Mouse (Mus musculus) embryonic facial prominence, embryonic 12.5 days (tissue): Measurements from ENCODE around the gene Sbf2. TPM values are rescaled to one million over a fixed set of nuclear protein-coding genes. Genes with fewer than 3 reads are reported as not detected.

ENCODE experiments used
- ATAC-seq: fragments of 200-750 bp; cut with Nextera tagmentation; 2 replicates; pipeline ENCODE4 v1.8.0; 2017; ENCODE audit not compliant: insufficient number of reproducible peaks, insufficient read depth, low FRiP score, low TSS enrichment
- H3K27ac ChIP-seq: fragments of 300-500 bp; sonication (generic); 2 replicates; pipeline ENCODE4 v1.5.1; 2016; ENCODE audit warnings: mild to moderate bottlenecking
- H3K27me3 ChIP-seq: fragments of 300-500 bp; sonication (generic); 2 replicates; pipeline ENCODE4 v1.6.1; 2016; ENCODE audit warnings: mild to moderate bottlenecking, moderate library complexity
- H3K36me3 ChIP-seq: fragments of 300-500 bp; sonication (generic); 2 replicates; pipeline ENCODE4 v1.6.1; 2016; ENCODE audit warnings: mild to moderate bottlenecking
- H3K4me1 ChIP-seq: fragments of 300-500 bp; sonication (generic); 2 replicates; pipeline ENCODE4 v1.6.1; 2016
- H3K4me2 ChIP-seq: fragments of 300-500 bp; sonication (generic); replicated peaks from 2 replicates; pipeline ENCODE4 v1.6.1; 2016; ENCODE audit warnings: mild to moderate bottlenecking, moderate library complexity
- H3K4me3 ChIP-seq: fragments of 300-500 bp; sonication (generic); 2 replicates; pipeline ENCODE4 v1.5.1; 2016; ENCODE audit warnings: mild to moderate bottlenecking
- H3K9ac ChIP-seq: fragments of 300-500 bp; sonication (generic); 2 replicates; pipeline ENCODE4 v1.6.1; 2016; ENCODE audit warnings: mild to moderate bottlenecking, moderate library complexity
- H3K9me3 ChIP-seq: fragments of 300-500 bp; sonication (generic); 2 replicates; pipeline ENCODE4 v1.6.1; 2016; ENCODE audit warnings: mild to moderate bottlenecking, moderate library complexity
- WGBS: fragments of 180-500 bp; shearing (Covaris S2); methylation state at CpG from one replicate; pipeline ENCODE4 v1.1.7; 2016; 5-methylcytosine and 5-hydroxymethylcytosine counted together
- polyA plus RNA-seq: library from polyadenylated mRNA; unstranded; fragments of >200 nt; fragmentation: Nextera tagmentation; extraction: Ambion mirVana; gene quantifications from 2 replicates; pipeline ENCODE4 v1.2.1, GENCODE M21; 2016

The Sbf2 gene
- polyA plus RNA-seq, 1 experiment from 2014 or later: 35.2 TPM

DNA sequence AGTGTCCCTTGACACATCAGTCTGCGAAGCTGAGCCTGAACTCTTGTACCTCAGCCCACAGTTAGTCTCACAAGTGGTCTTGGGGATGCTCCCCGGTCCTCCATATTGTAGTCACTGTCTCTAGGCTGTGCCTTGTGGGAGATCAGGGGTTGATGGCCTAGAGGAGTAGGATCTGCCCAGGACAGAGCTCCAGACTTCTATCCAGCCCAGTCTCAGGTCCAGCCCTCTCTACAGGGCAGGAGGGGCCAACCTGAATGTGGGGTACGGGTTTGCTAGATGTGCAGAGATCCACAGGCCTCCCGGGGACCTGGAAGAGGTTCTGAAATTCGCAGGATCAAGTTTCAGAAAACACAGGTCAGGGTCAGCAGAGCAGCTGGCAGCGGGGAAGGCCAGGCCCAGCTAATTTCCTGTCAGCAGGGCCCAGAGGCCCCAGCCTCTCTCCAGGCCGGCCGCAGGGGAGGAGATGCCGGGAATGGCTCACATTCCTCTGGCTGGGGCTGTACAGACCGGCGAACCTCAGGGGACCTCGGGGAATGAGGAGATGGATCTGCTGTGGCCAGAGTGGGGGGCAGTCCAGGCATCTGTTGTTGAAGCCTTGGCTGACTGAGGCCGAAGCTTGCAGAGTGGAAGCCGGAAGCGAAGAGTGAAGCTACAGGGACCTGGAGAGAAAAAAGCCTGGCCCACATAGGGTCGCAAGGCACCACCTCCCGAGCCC is 317.7 kb downstream of the Sbf2 start:
- no peak overlapping the region for H3K4me3 ChIP-seq
- H3K9me3 ChIP-seq: no peaks in the 10 kb centered on the region
- no peak overlapping the region for H3K9ac ChIP-seq
- no peaks in the 10 kb centered on the region for H3K27me3 ChIP-seq
- 13% methylated on average over 17 of the region's 17 CpGs for WGBS
- H3K36me3 ChIP-seq: no peaks in the 10 kb centered on the region
- H3K4me2 ChIP-seq: 0 out of 2 replicates have a peak overlapping the region, but pooled peaks have one; percentile 14
- peak overlapping the region; percentile 84 for H3K27ac ChIP-seq
- peaks cover 24% of the 10 kb centered on the region for H3K4me1 ChIP-seq
- ATAC-seq: peak; percentile 89

DNA sequence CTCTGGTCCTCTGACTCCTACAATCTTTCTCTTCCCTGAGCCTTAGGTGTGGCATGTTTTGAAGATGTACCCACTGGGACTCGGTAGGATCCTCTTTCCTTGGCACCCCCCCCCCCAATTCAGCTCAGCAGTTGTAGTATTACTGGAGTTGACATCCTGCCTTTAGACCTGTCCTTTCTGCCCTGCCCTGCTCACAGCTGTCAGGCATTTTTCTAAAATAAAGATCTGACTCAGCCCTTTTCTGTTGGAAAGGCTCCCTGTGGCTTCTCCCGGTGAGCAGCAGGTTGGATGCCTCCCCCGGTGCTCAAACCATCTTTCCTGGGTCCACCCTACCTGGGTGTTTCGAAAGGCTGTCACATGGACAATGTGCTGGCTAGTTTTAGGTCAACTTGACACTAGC is 325.1 kb downstream of the Sbf2 start:
- WGBS: 65% methylated on average over 4 of the region's 4 CpGs
- Histone ChIP-seq H3K36me3 (no peaks in the 10 kb centered on the region), H3K9ac (no peak overlapping the region), H3K4me2 (no peak overlapping the region), H3K4me3 (no peak overlapping the region), H3K27me3 (no peaks in the 10 kb centered on the region), H3K27ac (no peak overlapping the region), H3K9me3 (no peaks in the 10 kb centered on the region), H3K4me1 (peaks cover 5% of the 10 kb centered on the region; the same call in 1 of the 2 replicates)
- ATAC-seq: no peak

DNA sequence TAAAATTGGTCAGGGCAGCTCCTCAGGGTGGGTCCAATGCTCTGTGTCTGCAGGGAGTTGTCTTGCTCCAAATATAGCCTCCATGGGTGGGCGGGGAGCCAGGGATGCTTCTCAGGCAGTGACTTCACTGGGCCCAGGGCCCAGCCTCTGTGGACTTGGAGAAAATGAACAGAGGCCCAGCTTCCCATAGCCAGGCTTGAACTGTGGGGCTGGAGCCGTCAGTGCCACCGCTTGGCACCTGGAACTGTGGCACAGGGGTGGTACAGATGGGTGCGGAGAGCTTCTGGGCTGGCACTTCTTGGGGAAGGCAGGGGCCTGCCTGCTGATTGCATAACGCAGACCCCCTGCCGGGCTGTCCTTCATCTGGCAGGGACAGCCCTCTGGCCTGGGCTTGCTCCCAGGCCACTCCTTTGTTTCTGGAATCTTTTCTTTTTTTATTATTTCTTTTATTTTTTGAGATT is 326.0 kb downstream of the Sbf2 start:
- no peaks in the 10 kb centered on the region for H3K9me3 ChIP-seq
- no peak for ATAC-seq
- H3K4me2 ChIP-seq: no peak overlapping the region
- peaks cover 5% of the 10 kb centered on the region; the same call in 1 of the 2 replicates for H3K4me1 ChIP-seq
- 81% methylated on average over 6 of the region's 6 CpGs for WGBS
- no peak overlapping the region; the same call in 1 of the 2 replicates for H3K9ac ChIP-seq
- no peak overlapping the region for H3K4me3 ChIP-seq
- H3K27ac ChIP-seq: no peak overlapping the region
- no peaks in the 10 kb centered on the region for H3K27me3 ChIP-seq
- H3K36me3 ChIP-seq: no peaks in the 10 kb centered on the region

DNA sequence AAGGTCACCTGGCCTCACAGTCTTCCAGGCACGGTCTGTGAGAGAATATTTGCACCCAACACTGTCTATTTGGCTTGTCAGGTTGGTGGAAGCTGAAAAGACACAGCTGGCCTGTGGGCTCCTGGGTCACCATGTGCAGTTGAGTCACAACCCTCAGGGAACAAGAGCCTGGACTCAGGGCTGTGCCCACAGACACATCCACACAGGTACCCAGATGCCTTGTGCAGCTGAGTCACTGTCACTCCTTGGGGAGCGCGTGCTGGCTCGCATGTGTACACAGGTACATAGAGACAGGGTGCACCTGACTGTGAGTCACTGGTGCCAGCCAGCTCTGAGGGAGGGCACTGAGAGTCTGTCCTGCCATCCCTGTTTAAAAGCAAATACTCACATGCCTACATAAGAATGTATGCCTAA is 326.5 kb downstream of the Sbf2 start:
- Histone ChIP-seq H3K27ac (no peak overlapping the region), H3K27me3 (no peaks in the 10 kb centered on the region), H3K9me3 (no peaks in the 10 kb centered on the region), H3K4me3 (no peak overlapping the region), H3K4me2 (no peak overlapping the region), H3K9ac (no peak overlapping the region; the same call in 1 of the 2 replicates), H3K36me3 (no peaks in the 10 kb centered on the region), H3K4me1 (peaks cover 5% of the 10 kb centered on the region; the same call in 1 of the 2 replicates)
- WGBS: 89% methylated on average over 4 of the region's 4 CpGs
- no peak for ATAC-seq

DNA sequence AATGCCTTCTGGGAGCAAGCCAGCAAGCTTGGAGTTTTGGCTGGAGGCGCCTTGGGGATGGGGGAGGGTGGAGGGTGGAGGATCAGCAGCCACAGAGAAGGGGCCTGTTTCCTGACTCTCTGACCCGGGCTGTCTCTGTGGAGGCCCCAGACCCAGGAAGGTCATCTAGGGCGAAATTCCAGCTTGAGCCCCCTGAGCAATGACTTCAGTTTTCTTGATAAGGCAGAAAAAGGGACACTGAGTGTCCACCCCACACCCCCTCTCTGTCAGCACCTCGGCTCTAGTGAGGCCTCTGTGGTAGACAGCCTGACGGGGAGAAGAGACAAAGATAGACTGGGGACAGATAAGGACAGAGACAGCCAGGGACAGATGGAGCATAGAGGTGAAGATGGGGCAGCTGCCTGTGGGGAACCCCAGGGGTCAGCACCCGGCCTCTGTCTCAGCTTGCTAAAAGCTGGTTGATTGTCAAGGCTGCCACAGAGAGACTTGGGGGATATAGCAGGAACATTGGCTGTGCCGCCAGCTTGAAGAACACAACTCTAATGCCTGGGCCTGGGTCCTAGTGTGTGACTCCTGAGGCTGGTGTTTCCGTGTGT is 327.1 kb downstream of the Sbf2 start:
- no peak overlapping the region for H3K4me3 ChIP-seq
- no peaks in the 10 kb centered on the region for H3K36me3 ChIP-seq
- H3K4me1 ChIP-seq: peaks cover 5% of the 10 kb centered on the region; the same call in 1 of the 2 replicates
- H3K27me3 ChIP-seq: no peaks in the 10 kb centered on the region
- no peak overlapping the region for H3K4me2 ChIP-seq
- no peak overlapping the region for H3K27ac ChIP-seq
- ATAC-seq: 0 out of 2 replicates have a peak, but pooled peaks have one; percentile 25
- WGBS: 40% methylated on average over 8 of the region's 8 CpGs
- no peak overlapping the region for H3K9ac ChIP-seq
- H3K9me3 ChIP-seq: no peaks in the 10 kb centered on the region

DNA sequence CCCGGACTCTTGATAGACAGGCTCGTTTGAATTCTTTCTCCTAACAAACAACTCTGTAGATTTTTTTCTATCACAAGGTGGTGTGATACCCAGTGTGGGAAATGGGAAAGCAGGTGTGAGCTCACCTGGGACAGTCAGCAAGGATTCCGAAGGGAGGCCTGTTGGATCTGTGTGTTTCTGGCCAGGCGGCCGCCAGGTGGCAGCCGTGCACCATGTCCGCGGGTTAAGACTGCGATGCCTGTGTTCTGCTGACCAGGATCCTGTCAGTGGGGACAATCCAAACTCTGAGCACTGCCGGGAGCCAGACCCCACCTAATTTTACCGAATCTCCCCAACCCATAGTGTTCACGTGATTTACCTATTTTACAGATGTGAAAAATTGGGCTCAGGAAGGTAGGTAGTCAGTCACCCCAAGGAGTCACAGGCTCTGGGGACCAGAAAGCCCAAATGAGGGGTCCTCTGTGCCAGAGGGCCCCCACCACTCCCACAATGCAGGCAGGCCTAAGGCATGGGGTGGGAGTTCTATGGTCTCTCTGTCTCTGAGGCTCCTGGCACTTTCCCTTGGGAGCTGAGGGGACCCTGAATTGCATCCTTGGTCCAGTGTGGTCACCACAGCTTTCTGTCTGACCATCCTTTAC is 327.8 kb downstream of the Sbf2 start:
- peaks cover 5% of the 10 kb centered on the region; the same call in 1 of the 2 replicates for H3K4me1 ChIP-seq
- H3K4me2 ChIP-seq: no peak overlapping the region
- no peak overlapping the region for H3K9ac ChIP-seq
- no peak overlapping the region for H3K4me3 ChIP-seq
- no peaks in the 10 kb centered on the region for H3K27me3 ChIP-seq
- WGBS: 6% methylated on average over 12 of the region's 12 CpGs
- no peaks in the 10 kb centered on the region for H3K9me3 ChIP-seq
- H3K36me3 ChIP-seq: 0 out of 2 replicates have a peak, but pooled peaks cover 3% of the 10 kb centered on the region
- ATAC-seq: 0 out of 2 replicates have a peak, but pooled peaks have one; percentile 25
- no peak overlapping the region for H3K27ac ChIP-seq

DNA sequence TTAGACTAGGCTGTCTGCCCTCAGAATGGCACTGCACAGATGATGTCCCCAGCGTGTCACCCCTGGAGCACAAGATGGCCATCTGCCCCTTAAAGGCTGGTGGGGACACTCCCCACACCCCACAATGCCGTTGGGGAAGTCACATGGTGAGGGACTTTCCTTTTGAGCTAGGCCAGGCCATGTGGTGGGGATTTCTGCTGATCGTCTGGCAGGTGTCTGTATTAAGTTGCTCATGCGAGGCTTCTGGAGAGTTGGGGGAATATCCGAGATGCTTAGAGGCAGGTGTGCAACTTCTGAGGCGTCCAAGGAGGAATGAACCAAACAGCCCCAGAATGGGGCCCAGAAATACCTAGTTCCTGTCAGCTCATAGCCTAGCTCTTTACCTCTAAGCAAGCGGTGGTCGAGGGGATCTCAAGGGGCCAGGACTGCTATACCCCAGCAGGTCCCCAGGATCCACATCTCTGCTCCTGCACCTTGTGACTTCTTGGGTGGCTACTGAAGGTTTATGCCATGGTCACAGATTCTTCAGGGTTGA is 328.5 kb downstream of the Sbf2 start:
- Histone ChIP-seq H3K36me3 (peaks cover 10% of the 10 kb centered on the region), H3K4me3 (no peak overlapping the region), H3K9me3 (no peaks in the 10 kb centered on the region), H3K27me3 (no peaks in the 10 kb centered on the region), H3K4me2 (no peak overlapping the region), H3K27ac (no peak overlapping the region), H3K4me1 (peaks cover 5% of the 10 kb centered on the region; the same call in 1 of the 2 replicates), H3K9ac (no peak overlapping the region)
- WGBS: 75% methylated on average over 8 of the region's 8 CpGs
- ATAC-seq: no peak

DNA sequence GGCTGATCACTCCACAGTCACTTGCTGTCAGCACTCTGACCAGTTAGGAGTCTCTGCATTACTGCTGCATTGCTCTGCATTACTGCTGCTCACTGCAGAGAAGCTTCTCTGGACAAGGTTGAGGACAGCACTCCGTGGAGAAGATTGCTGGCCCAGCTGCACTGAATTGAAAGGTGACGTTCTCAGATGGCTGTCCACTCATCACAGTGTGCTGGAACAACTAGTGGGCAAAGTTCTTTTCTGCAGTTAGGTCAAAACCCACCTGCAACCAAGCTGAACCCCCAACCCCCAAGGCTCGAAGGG is 328.9 kb downstream of the Sbf2 start:
- 78% methylated on average over 3 of the region's 3 CpGs for WGBS
- ATAC-seq: no peak
- H3K4me3 ChIP-seq: no peak overlapping the region
- H3K27ac ChIP-seq: no peak overlapping the region
- no peak overlapping the region for H3K4me2 ChIP-seq
- H3K36me3 ChIP-seq: peaks cover 14% of the 10 kb centered on the region
- no peak overlapping the region for H3K9ac ChIP-seq
- no peaks in the 10 kb centered on the region for H3K9me3 ChIP-seq
- no peaks in the 10 kb centered on the region for H3K27me3 ChIP-seq
- H3K4me1 ChIP-seq: peaks cover 5% of the 10 kb centered on the region; the same call in 1 of the 2 replicates

DNA sequence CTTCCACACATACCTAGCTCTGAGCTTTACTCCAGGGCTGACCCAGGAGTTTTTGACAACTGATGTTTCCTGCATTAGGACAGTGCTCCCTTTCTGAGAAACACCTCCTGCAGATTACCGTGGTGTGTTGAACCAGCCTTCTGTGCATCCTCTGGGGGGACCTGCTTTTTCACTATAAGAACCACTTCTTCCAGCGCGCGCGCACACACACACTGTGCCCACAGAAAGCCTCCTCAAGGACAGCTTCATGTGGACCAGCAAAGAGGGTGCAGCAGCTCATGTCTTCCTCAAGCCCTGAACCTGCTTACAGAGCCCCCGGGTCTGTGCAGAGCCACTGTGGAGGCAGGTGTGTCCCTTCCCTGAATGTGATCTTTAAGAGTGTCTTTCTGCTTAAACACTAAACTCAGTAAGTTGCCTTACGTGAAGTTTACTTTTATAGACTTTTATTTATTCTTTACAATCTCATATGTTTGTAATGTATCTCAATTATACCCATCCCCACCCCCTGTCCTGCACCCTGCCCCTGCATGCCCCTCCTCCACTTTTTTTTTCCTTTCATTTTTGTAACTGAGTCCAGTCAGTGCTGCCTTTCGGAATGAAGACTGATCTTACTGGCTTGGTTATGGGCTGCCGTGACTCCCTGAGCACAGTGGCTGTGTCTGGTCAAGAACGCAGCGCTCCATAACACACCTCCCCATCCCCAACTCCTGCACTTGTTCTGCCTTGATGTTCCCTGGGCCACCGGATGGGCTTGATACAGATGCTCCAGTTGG is 329.5 kb downstream of the Sbf2 start:
- Histone ChIP-seq H3K27ac (no peak overlapping the region), H3K9ac (no peak overlapping the region), H3K27me3 (no peaks in the 10 kb centered on the region), H3K36me3 (peaks cover 17% of the 10 kb centered on the region), H3K4me3 (no peak overlapping the region), H3K9me3 (no peaks in the 10 kb centered on the region), H3K4me1 (peaks cover 5% of the 10 kb centered on the region; the same call in 1 of the 2 replicates), H3K4me2 (no peak overlapping the region)
- no peak for ATAC-seq
- 93% methylated on average over 12 of the region's 12 CpGs for WGBS

DNA sequence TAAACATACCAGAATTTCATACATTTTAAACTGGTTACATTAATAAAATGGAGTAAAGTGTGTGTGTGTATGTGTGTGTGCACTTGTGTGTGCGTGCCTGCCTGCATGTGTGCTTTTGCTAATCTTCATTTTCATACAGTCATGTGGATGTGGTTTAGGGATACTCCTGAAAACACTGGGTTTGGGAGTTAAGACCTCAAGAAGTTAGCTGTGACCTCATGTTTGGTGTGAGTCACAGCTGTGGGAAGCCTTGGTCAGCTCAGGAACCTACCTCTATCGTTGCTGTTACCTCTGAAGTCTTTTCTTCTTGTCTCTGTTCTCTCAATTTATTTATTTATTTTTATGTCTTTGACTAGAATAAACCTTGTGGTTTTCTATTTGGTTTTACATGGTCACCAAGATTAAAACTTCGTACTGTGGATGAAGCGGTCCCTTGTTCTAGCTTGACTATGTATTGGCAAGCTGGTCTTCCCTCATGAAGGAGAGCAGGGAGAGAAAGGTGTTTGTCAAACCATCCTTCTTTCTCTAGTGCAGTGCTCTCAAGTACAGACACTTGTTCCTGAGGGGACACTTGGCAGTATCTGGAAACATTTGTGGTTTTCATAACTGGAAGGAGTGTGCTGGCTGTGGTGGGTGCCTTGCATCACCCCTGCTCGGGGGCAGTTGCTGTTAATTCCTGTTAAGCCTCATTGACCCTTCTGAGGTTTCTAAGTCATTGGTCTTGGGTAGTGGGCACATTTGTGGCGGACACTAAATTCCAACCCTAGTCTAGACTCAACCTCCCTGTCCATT is 331.0 kb downstream of the Sbf2 start:
- H3K4me1 ChIP-seq: peaks cover 5% of the 10 kb centered on the region; the same call in 1 of the 2 replicates
- no peak overlapping the region for H3K27ac ChIP-seq
- no peak overlapping the region for H3K4me3 ChIP-seq
- H3K36me3 ChIP-seq: peaks cover 32% of the 10 kb centered on the region
- 90% methylated on average over 6 of the region's 6 CpGs for WGBS
- no peaks in the 10 kb centered on the region for H3K9me3 ChIP-seq
- H3K4me2 ChIP-seq: no peak overlapping the region
- ATAC-seq: no peak
- no peak overlapping the region for H3K9ac ChIP-seq
- no peaks in the 10 kb centered on the region for H3K27me3 ChIP-seq
